Mouse (Mus musculus) stomach, postnatal 0 days (tissue): Measurements from ENCODE around the gene Lig3.

Experiments
- CTCF ChIP-seq: IDR thresholded peaks from 2 replicates; pipeline ENCODE4 v1.5.1; 2016; ENCODE audit warnings: antibody characterized with exemption, low read depth, mild to moderate bottlenecking, moderate library complexity
- EP300 ChIP-seq: optimal IDR thresholded peaks from 2 replicates; pipeline ENCODE3; 2016; ENCODE audit warnings: antibody characterized with exemption

GRCm38 (mm10) chr11:82746138-82746537 lies 34.8 kb upstream of the Lig3 start:
- TF ChIP-seq CTCF (peak; percentile 73), EP300 (no peak)
